Mouse (Mus musculus) ES-Bruce4 (cell line): ENCODE results near the gene Tbc1d22a. TPM values are rescaled to one million over a fixed set of nuclear protein-coding genes. Genes with fewer than 3 reads are reported as not detected.

Experiments used
- H3K27ac ChIP-seq: 2 replicates; pipeline ENCODE4 v1.5.1; 2012; ENCODE audit warnings: low read length, inconsistent platforms; ENCODE audit not compliant: insufficient read depth
- H3K27me3 ChIP-seq: 2 replicates; pipeline ENCODE4 v1.6.1; 2012; ENCODE audit warnings: mild to moderate bottlenecking, low read length, inconsistent platforms; ENCODE audit not compliant: control insufficient read depth, poor library complexity, insufficient read depth, severe bottlenecking
- H3K36me3 ChIP-seq: 2 replicates; pipeline ENCODE4 v1.6.1; 2012; ENCODE audit warnings: inconsistent platforms, mild to moderate bottlenecking, low read length, moderate library complexity; ENCODE audit not compliant: control insufficient read depth, poor library complexity, insufficient read depth, severe bottlenecking
- H3K4me1 ChIP-seq: one replicate; pipeline ENCODE4 v1.8.1; 2011; ENCODE audit warnings: low read length; ENCODE audit not compliant: control insufficient read depth, insufficient read depth
- H3K4me3 ChIP-seq: 2 replicates; pipeline ENCODE4 v1.5.1; 2011; ENCODE audit warnings: low read depth, mild to moderate bottlenecking, low read length
- H3K9ac ChIP-seq: 2 replicates; pipeline ENCODE4 v1.6.1; 2012; ENCODE audit warnings: low read depth, mild to moderate bottlenecking, inconsistent platforms; ENCODE audit not compliant: poor library complexity, severe bottlenecking
- H3K9me3 ChIP-seq: replicated peaks from 2 replicates; pipeline ENCODE4 v1.6.1; 2012; ENCODE audit warnings: mild to moderate bottlenecking, low read length, inconsistent platforms; ENCODE audit not compliant: control insufficient read depth, poor library complexity, insufficient read depth, severe bottlenecking
- CTCF ChIP-seq: IDR thresholded peaks from one replicate; pipeline ENCODE4 v1.8.1; 2011; ENCODE audit warnings: low read depth, low read length
- EP300 ChIP-seq: IDR thresholded peaks from 2 replicates; pipeline ENCODE4 v1.6.1; 2011; ENCODE audit warnings: low read depth, low read length; ENCODE audit not compliant: insufficient read depth
- POLR2A ChIP-seq: IDR thresholded peaks from one replicate; pipeline ENCODE4 v1.8.1; 2011; ENCODE audit warnings: low read length; ENCODE audit not compliant: insufficient read depth
- polyA plus RNA-seq: library from polyadenylated mRNA; stranded (reverse); fragments of >200 nt; gene quantifications from 2 replicates; pipeline ENCODE4 v1.2.4, GENCODE M21; 2011; ENCODE audit warnings: low read depth; ENCODE audit not compliant: missing spikeins, insufficient read depth, insufficient read length

The Tbc1d22a gene
- polyA plus RNA-seq, 1 experiment = 14.1 TPM

DNA sequence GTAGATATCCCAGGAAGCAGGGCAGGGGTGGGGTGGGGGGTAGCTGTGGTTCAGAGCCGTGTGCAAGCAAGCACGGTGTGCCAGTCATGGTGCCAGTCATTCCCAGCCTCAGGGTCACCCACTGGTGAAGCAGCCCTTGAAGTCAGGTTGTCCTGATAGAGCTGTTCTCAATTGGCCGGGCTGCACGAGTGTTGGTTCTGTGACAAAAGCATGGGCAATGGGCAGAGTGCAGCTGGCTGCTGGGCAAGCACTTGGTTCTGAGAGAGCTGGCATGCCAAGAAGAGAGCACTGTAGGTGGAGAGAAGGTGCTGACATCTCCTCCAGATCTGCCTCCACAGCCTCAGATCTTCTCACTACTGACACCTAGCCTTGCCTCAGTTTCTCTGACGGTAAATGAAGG lies 41.9 kb downstream of the Tbc1d22a start:
- Histone ChIP-seq H3K27ac (no peak overlapping the region), H3K4me1 (no peaks in the 10 kb centered on the region), H3K4me3 (no peak overlapping the region), H3K9ac (no peak overlapping the region), H3K27me3 (no peaks in the 10 kb centered on the region), H3K9me3 (no peaks in the 10 kb centered on the region), H3K36me3 (no peaks in the 10 kb centered on the region)
- TF ChIP-seq POLR2A = no peak
- TF ChIP-seq CTCF = no peak
- no peak for TF ChIP-seq EP300

DNA sequence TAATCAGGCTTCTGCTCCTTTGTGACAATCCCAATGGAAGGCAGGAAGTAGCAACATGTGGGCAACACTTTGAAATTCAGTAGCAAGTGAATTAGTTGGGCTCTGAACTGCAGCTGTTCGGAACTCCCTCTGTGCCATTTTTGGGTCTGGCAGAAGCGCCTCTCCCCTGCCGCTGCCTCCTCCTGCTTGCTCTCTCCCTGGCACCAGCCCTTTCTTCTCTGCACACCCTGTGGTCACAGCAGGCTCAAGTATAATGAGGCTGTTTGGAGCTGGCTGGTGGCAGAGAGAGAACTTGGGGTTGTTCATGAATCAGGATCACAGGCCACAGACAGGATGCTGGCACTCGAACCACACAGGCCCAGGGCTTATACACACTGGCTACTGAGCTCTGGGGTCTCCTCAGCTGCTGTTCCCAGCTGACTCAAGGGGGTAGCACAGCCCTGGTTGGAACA lies 42.5 kb downstream of the Tbc1d22a start:
- H3K9ac ChIP-seq = no peak overlapping the region
- TF ChIP-seq POLR2A = no peak
- H3K36me3 ChIP-seq = no peaks in the 10 kb centered on the region
- H3K4me3 ChIP-seq = no peak overlapping the region
- H3K27ac ChIP-seq = no peak overlapping the region
- H3K4me1 ChIP-seq = no peaks in the 10 kb centered on the region
- H3K27me3 ChIP-seq = no peaks in the 10 kb centered on the region
- H3K9me3 ChIP-seq = no peaks in the 10 kb centered on the region

DNA sequence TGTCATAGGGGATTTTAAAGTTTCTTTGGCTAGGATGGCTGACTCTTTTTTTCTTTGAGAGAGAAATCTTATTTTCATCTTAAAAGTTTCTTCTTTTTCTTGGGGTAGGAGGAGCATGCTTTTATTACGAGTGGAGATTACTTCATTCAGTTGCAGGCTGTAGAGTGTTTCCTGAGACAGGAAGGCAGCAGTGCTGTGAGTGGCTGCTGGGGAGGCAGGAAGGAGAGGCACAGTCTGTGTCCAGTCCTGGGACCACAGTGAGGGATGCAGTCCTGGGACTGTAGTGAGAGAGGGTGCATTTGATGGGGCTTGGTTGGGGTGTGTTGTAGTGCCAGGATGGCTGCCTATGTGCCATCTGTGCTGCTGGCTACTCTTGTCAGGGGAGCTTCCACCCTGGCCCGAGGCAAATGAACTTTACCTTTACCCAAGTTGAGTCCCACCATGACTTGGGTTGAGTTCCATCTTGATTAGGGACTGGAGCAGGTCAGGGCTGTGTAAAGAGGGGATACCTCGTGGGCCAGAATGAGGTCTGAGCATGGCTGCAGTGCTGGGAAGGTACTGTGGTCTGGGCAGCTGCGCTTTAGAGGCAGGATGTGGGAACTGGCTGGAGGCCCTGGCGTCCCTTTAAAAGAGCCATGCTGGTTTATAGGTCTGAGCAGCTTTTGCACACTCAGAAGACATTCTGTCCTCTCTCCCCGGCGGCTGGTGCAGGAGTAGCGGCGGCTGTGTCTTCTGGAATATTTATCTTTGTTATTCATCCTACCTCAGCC lies 43.8 kb downstream of the Tbc1d22a start:
- TF ChIP-seq CTCF = no peak
- no peak for TF ChIP-seq EP300
- TF ChIP-seq POLR2A = no peak
- no peaks in the 10 kb centered on the region for H3K9me3 ChIP-seq
- H3K27ac ChIP-seq = no peak overlapping the region
- H3K9ac ChIP-seq = no peak overlapping the region
- H3K36me3 ChIP-seq = no peaks in the 10 kb centered on the region
- H3K4me1 ChIP-seq = no peaks in the 10 kb centered on the region
- H3K27me3 ChIP-seq = no peaks in the 10 kb centered on the region
- H3K4me3 ChIP-seq = no peak overlapping the region

DNA sequence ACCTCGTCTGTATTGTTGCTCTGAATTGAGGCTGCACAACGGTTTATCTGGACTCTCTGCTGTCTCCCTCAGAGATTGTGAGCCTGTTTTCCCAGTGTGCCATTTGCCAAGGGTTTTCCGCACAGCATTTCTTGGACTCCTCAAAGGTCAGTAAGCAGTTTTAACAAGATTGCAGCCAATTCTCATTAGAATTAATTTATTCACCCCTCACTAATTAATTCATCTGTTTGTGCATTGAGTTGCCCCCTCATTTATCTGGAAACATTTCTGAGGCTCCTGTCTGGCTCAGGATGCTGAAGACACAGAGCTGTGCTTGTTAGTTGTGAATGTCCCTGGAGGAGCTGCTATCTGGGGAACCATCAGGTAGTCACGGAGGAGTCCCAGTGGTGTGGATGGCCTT lies 45.0 kb downstream of the Tbc1d22a start:
- TF ChIP-seq POLR2A = no peak
- H3K27me3 ChIP-seq = no peaks in the 10 kb centered on the region
- H3K9ac ChIP-seq = no peak overlapping the region
- H3K4me1 ChIP-seq = no peaks in the 10 kb centered on the region
- H3K4me3 ChIP-seq = no peak overlapping the region
- no peaks in the 10 kb centered on the region for H3K36me3 ChIP-seq
- H3K27ac ChIP-seq = no peak overlapping the region
- H3K9me3 ChIP-seq = no peaks in the 10 kb centered on the region

DNA sequence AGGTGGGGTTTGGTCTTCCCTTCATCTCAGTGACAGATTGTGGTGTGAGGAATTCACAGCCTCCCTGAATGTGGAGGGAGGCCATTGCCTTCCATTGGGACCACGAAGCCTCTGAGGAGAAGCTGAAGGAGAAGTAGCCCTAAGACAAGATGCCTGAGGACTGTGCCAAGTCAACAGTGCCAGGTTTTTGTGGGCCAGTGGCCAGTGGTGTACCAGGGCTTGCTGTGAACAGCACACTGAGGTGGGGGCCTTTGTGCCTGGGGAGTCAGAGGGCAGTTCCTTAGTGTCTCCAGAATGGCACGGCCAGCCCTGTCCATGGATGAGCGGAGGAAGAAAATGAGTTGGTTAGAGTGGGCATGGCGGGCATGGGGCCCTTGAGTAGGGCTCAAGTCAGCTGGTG lies 45.9 kb downstream of the Tbc1d22a start:
- no peak overlapping the region for H3K9ac ChIP-seq
- TF ChIP-seq POLR2A = no peak
- no peak for TF ChIP-seq CTCF
- TF ChIP-seq EP300 = no peak

DNA sequence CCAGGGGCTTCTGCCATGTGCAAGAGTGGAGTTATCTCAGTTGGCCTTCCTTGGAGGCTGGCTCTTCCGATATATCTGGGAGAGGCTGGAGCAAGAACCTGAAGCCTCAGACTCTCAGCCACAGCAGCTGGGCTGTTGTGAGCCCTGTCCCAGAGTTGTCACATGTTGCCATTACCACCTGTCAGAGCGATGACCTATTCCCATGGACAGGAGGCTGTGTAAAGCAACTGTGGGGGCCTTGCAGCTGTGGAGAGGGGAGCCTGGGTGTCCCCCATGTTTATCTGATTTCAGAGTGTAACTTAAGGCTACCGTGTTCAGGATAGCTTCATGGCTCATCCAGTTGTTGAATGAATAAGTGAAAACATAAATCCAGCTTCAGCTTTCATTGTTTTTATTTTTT lies 50.1 kb downstream of the Tbc1d22a start:
- no peaks in the 10 kb centered on the region for H3K4me1 ChIP-seq
- H3K27ac ChIP-seq = no peak overlapping the region
- no peak for TF ChIP-seq POLR2A
- TF ChIP-seq CTCF = no peak
- no peak for TF ChIP-seq EP300
- no peaks in the 10 kb centered on the region for H3K27me3 ChIP-seq
- no peak overlapping the region for H3K4me3 ChIP-seq
- H3K9me3 ChIP-seq = no peaks in the 10 kb centered on the region
- H3K9ac ChIP-seq = no peak overlapping the region
- H3K36me3 ChIP-seq = no peaks in the 10 kb centered on the region

More for the DNA sequence above, 45.9 kb downstream of the Tbc1d22a start:
- no peaks in the 10 kb centered on the region for H3K36me3 ChIP-seq
- H3K27ac ChIP-seq = no peak overlapping the region
- no peaks in the 10 kb centered on the region for H3K9me3 ChIP-seq
- no peaks in the 10 kb centered on the region for H3K27me3 ChIP-seq
- no peak overlapping the region for H3K4me3 ChIP-seq
- H3K4me1 ChIP-seq = no peaks in the 10 kb centered on the region
